ENCODE assay signal across 21 mouse cellular contexts in the genomic region with DNA sequence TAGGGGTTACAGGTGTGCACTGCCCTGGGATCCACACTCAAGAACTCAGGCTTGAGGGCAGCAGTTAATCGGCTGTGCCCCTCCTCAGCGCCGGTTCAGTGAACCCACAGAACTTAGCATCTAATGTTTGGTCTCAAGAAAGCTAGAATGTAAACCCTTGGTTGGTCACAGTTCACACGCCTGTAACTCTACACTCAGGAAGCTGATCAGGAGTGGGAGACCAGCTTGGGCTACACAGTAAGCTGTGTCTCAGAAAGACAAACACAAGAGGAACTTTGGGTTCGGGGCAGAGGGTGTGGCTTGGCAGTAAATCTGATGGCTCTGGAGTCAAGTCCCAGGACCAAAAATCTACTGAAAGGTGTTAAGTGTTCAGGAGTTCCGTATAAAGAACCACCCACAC. TPM values are rescaled to one million over a fixed set of nuclear protein-coding genes. Genes with fewer than 3 reads are reported as not detected.
"Had no signal": no experiment of that assay in that cellular context is flagged by ENCODE, and none has a peak within 500 bp of the region (broad histone marks: within the 10 kb centered on the region; RNA-seq: fewer than 3 reads in every experiment).

No protein-coding gene starts in this region.

- H3K27me3 ChIP-seq: neural tube, embryonic 13.5 days; neural tube, embryonic 15.5 days had no signal

- H3K36me3 ChIP-seq: neural tube, embryonic 15.5 days had no signal

- H3K9me3 ChIP-seq: midbrain, embryonic 10.5 days; midbrain, embryonic 12.5 days; neural tube, embryonic 13.5 days; neural tube, embryonic 15.5 days had no signal

- DNase-seq: lung, adult 18-20 months; lung, embryonic 14.5 days; lung, postnatal 10 days; lung, postnatal 4 days; midbrain, embryonic 14.5 days; retina, postnatal 1 day; right cerebral cortex, adult 18-20 months; right cerebral cortex, postnatal 25 days; right cerebral cortex, postnatal 4 days; spleen, adult 18-20 months; thymus, adult 18-20 months; thymus, postnatal 14 days; thymus, postnatal 36 days had no signal

- H3K9ac ChIP-seq: lung, embryonic 14.5 days; midbrain, embryonic 12.5 days; neural tube, embryonic 13.5 days; neural tube, embryonic 15.5 days had no signal

- ATAC-seq: midbrain, embryonic 16.5 days had no signal

- H3K4me1 ChIP-seq: neural tube, embryonic 13.5 days had no signal

- H3K4me3 ChIP-seq: midbrain, embryonic 10.5 days; midbrain, embryonic 12.5 days; myocyte; neural tube, embryonic 13.5 days; neural tube, embryonic 15.5 days had no signal

- H3K27ac ChIP-seq: midbrain, embryonic 10.5 days; midbrain, embryonic 12.5 days; neural tube, embryonic 13.5 days; neural tube, embryonic 15.5 days had no signal

- H3K4me2 ChIP-seq: lung, embryonic 14.5 days; midbrain, embryonic 12.5 days; neural tube, embryonic 13.5 days; neural tube, embryonic 15.5 days had no signal

RNA-seq across cellular contexts. Expression of a gene that starts 18.1 kb away (rescaled TPM):
- total RNA-seq: megakaryocyte, adult 5-6 weeks; megakaryocyte-erythroid progenitor cell, adult 5-6 weeks had no signal
